Mouse (Mus musculus): ENCODE measurements around the gene Tax1bp3. TPM values are rescaled to one million over a fixed set of nuclear protein-coding genes. Genes with fewer than 3 reads are reported as not detected.

The Tax1bp3 gene
- total RNA-seq (2014; fragmentation: Nextera tagmentation) (3.8 and 5.6 TPM in 2 replicates), total RNA-seq (2017) (1.2 and 5.5 TPM in 2 replicates)

- peak; percentile 97 for ATAC-seq (replicated peaks; ENCODE audit: low FRiP score, low TSS enrichment, poor library complexity, severe bottlenecking)
Measured at GRCm38 (mm10) chr11:73176608-73177508, at the start of gene Tax1bp3, which contains the start of gene Emc6. Tax1bp3 (plus strand) TSS chr11:73177083. Emc6 (minus strand) TSS chr11:73177037.

DNA sequence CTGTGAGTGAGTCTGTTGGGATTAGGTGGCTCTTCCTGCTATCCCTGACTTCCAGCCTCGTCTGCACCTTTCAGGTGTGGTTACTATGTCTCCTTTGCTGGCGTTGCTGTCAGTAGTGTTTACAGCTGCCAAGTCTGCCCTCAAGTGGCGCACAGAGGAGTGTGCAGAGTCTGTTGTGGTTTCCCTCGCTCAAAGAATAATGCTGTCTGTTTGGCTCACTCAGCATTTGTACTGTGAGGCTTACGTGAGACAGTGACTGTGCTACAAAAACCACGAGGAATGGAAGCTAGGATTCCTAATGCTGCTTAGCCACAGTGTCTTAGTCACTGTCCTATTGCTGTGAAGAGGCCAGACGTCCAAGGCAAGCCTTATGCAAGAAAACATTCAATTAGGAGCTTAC, 45.9 kb upstream of the Tax1bp3 start:
- peak; percentile 79 for ATAC-seq (replicated peaks; ENCODE audit: low FRiP score, low TSS enrichment, poor library complexity, severe bottlenecking)

DNA sequence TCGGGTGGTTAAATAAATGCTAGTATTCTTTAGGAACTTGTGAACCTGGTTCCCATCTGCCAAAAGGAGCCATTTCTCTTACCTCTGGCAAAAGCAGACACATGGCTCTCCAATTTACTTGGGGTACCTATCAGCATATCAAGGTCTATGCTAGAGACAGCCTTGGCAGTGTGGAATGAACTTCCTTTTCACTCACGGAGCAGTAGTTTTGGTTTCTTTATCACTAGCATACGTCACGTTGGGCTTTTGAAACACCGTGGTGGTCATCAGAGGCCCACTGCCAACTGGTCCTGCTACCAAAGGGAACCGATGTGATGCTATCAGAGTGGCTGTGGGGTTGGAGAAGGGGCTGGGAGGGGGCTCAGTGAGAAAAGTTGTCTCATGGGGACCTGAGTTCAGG, 43.9 kb upstream of the Tax1bp3 start:
- ATAC-seq (replicated peaks; ENCODE audit: low FRiP score, low TSS enrichment, poor library complexity, severe bottlenecking), result no peak

GRCm38 (mm10) chr11:73134222-73134621, 42.7 kb upstream of the Tax1bp3 start:
- no peak for ATAC-seq (replicated peaks; ENCODE audit: low FRiP score, low TSS enrichment, poor library complexity, severe bottlenecking)

DNA sequence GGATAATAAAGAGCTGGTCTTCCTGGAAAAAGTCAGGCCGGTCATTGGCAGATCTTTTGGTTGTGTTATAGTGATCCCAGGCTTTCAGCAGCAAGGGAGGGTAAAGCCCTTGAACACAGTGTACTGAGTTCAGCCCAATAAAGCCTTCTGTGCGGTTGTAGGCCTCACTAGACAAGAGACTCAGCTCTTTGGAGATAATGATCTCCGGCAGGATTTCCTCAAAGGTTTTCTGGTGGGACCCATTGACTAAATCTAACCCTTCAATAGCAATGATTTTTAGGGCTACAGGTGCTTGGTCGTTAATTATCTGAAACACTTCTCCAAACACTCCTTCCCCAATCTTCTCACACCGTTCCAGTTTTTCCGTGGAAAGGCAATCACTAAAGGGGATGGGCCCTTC, 40.3 kb upstream of the Tax1bp3 start:
- no peak for ATAC-seq (replicated peaks; ENCODE audit: low FRiP score, low TSS enrichment, poor library complexity, severe bottlenecking)

DNA sequence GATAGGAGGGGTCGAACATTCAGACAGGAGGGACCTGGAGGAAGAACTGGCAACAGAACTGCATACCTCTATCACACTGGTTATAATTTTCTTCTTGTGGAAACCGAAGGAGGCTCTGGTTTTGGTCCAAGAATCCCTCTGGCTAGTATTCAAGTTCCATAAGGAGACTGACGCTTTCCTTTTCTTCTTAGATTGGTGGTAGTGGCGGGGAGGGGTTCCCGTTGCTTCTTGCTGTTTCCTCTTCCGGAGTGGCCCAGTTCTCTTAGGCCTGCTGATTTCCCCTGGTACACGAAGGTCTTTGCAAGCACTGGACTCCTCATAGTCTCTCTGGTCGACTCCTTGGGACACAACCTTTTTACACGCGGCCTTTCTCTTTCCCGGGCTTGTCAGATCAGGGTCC, 39.8 kb upstream of the Tax1bp3 start:
- no peak for ATAC-seq (replicated peaks; ENCODE audit: low FRiP score, low TSS enrichment, poor library complexity, severe bottlenecking)

DNA sequence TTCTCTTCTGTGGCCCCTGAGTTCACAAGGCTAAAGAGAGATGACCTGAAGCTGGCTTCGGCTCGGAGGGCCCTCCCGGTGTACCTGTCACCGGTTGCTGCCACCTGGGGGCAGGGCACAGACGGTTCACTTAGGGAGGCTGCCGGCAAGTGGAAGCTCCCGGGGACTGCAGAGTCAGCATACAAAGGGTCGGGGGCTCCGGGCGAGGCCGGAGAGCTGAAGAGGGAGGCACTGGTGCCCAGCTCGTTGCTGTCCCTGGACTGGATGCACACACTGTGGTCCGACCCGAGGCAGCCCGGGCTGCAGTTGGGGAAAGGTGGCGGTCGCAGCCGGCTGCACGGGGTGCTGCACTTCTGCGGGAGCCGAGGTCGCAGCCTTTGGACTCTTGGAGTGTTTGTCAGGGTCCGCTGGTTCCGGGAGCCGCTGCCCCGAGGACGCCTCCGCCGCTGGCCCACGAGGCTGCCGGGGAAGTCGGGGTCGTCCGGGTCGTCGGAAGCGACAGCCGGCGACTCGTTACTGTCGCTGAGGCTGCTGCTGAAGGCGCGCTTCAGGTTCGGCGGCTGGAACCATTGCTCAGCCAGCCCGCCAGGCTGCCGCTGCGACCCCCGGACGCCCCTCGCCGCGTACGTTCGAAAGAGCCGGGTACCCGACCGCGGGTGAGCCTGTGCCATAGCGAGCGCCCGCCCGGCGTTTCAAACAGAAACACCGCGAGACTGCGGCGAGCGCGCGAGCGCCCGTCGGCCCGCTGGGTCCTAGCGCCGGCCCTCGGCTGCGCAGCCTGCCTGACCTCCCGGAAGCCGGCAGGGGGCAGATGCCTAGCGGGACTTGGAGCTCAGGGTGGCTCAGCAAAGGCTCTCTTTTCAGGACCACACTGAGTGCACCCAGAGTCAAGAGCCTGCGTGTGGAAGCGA, 39.0 kb upstream of the Tax1bp3 start, which contains the start of gene Haspin:
Gene Haspin, minus strand, starts transcription at position 704 of the 911 bp plus-strand sequence.
- ATAC-seq (replicated peaks; ENCODE audit: low FRiP score, low TSS enrichment, poor library complexity, severe bottlenecking), result peak; percentile 92

DNA sequence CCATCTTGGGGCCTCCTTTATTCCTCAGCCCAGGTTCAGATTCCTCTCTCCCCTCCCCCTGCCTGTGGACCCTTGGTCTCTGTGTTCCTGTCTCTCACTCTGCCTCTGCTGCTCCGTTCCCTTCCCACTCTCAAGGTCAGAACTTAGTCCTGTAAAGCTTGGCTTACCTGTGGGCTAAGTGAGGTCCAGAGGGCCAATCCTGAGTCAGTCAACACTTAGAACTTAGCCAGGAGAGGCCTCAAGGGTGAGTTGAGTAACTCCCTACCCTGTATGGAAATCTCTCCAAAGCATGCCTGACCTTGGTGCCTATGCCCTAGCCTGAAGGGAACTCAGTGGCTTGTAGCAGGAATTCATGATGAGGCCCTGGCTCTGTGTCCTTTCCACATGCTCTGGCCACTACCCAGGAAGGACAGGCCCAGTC, 32.6 kb upstream of the Tax1bp3 start:
- ATAC-seq (replicated peaks; ENCODE audit: low FRiP score, low TSS enrichment, poor library complexity, severe bottlenecking), result no peak

- no peak for ATAC-seq (replicated peaks; ENCODE audit: low FRiP score, low TSS enrichment, poor library complexity, severe bottlenecking)
Measured at GRCm38 (mm10) chr11:73146026-73146974, 30.6 kb upstream of the Tax1bp3 start.

DNA sequence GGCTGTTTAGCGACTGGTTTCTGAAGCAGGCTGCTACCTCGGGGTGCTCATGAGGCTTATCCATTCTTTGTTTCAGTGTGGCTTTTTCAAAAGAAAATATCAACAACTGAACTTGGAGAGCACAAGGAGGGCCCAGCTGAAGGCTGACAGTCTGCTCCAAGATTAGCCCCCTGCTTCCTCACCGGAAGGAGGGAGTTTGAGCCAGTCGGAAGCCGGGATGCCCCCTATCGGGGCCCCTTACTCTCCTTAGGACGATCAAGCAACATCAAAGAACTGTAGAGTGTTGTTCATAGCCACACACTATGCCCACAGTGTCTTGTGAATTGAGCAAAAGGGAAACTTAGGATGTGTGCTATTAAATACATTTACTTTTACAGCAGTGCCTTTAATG, 29.9 kb upstream of the Tax1bp3 start:
- ATAC-seq (replicated peaks; ENCODE audit: low FRiP score, low TSS enrichment, poor library complexity, severe bottlenecking), result no peak

- no peak for ATAC-seq (replicated peaks; ENCODE audit: low FRiP score, low TSS enrichment, poor library complexity, severe bottlenecking)
Measured at GRCm38 (mm10) chr11:73148209-73148608, 28.7 kb upstream of the Tax1bp3 start.

DNA sequence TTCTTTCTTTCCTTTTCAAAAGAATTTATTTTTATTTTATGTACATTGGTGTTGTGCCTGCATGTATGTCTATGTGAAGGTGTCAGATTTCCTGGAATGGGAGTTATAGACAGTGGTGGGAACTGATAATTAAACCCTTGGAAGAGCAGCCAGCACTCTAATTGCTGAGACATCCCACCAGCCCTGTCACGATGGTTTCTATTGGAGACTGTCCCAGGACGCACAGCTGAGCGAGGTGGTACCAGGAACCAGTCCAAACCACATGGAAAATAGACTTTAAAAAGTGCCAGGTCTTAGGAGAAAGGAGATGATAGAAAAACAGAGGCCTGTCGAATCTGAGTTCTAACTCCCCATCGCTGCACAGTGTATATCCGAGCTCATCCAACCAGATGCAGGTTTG, 21.8 kb upstream of the Tax1bp3 start:
- ATAC-seq (replicated peaks; ENCODE audit: low FRiP score, low TSS enrichment, poor library complexity, severe bottlenecking), result no peak

GRCm38 (mm10) chr11:73159957-73160810, 16.7 kb upstream of the Tax1bp3 start, which contains the start of gene P2rx5:
P2rx5 (plus strand) TSS chr11:73160421.
- ATAC-seq (replicated peaks; ENCODE audit: low FRiP score, low TSS enrichment, poor library complexity, severe bottlenecking), result peak; percentile 54; the same call in 1 of the 2 replicates

GRCm38 (mm10) chr11:73160811-73161200, 16.1 kb upstream of the Tax1bp3 start:
- ATAC-seq (replicated peaks; ENCODE audit: low FRiP score, low TSS enrichment, poor library complexity, severe bottlenecking), result no peak

- no peak for ATAC-seq (replicated peaks; ENCODE audit: low FRiP score, low TSS enrichment, poor library complexity, severe bottlenecking)
Measured at GRCm38 (mm10) chr11:73161616-73162015, 15.3 kb upstream of the Tax1bp3 start.

DNA sequence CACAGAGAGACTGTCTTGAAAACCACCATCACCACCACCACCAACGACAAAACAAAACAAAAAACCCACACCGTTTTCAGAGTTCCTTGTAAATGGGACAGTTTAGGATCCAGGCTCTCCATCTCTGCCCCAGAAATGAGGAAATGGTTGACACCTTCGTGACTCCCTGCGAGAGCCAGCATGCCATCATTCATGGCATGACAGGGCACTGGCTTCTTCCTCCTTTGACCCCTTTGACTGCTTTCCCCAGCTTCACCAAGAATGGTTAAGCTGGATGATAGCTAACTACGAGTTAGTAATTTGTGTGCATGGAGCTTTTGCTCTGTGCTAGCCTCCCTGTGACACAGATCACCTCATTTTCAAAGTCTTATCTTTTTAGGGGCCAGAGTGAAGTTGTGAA, 14.6 kb upstream of the Tax1bp3 start:
- no peak for ATAC-seq (replicated peaks; ENCODE audit: low FRiP score, low TSS enrichment, poor library complexity, severe bottlenecking)

DNA sequence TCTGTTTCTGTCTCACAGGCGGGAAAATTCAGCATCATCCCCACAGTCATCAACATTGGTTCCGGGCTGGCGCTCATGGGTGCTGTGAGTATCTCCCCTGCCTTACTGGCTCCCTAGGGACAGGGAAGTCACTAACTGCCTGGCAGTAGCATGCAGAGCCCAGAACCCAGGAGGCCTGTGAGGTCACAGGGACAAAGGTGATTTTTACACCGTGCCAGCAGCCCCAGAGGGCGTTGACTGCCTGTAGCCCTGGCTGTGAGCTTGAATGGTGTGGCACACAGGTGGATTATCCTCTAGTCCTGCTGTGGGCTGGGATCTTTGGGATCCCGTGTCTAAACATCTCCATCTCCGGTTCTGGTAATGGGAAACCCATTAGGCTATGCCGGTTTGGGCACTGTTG, 8.8 kb upstream of the Tax1bp3 start:
- ATAC-seq (replicated peaks; ENCODE audit: low FRiP score, low TSS enrichment, poor library complexity, severe bottlenecking), result no peak

DNA sequence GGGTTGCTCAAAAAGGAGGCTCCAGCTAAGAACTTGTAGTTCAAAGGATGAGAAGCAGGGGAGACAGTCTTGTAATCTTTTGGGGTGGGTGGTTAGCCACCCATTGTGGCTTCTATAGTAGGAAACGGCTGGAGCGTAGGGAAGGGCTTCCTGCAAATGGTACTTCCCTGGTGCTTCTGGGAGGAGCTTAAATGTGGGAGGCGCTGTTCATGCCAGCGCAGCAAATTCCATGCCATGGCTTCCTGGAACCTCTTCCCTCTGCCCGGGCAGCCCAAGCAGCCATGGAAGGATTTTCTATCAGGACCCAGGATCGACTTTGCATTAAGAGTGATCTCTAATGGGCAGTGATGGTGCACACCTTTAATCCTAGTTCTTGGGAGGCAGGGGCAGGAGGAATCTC, 8.3 kb upstream of the Tax1bp3 start:
- no peak for ATAC-seq (replicated peaks; ENCODE audit: low FRiP score, low TSS enrichment, poor library complexity, severe bottlenecking)
